11 mouse cellular contexts compared by ENCODE assay signal in genomic region chr6:5092795-5093194, GRCm38 (mm10).
DNase-seq lines count a peak whose midpoint lies in the region; ATAC-seq and TF ChIP-seq lines count a peak whose summit lies in the region.
"Had no signal": no experiment of that assay in that cellular context is flagged by ENCODE, and none has a peak within 500 bp of the region (broad histone marks: within the 10 kb centered on the region; RNA-seq: fewer than 3 reads in every experiment).

No protein-coding gene starts in this region.

- TF ChIP-seq POLR2A in liver, adult 2 months (IDR thresholded peaks at IDR 0.05; ENCODE audit: extremely low read depth, insufficient read depth, low read length), result no peak

- H3K9me3 ChIP-seq in heart, embryonic 14.5 days (ENCODE audit: control insufficient read depth, low read length), result no peaks in the 10 kb centered on the region
- no peaks in the 10 kb centered on the region for H3K9me3 ChIP-seq in liver, embryonic 12.5 days (replicated peaks)
- H3K9me3 ChIP-seq: embryonic facial prominence, embryonic 13.5 days; forebrain, embryonic 13.5 days; hindbrain, embryonic 12.5 days had no signal

- no peaks in the 10 kb centered on the region for H3K27me3 ChIP-seq in heart, embryonic 14.5 days (ENCODE audit: control insufficient read depth, insufficient read depth, low read length)
- H3K27me3 ChIP-seq in liver, adult 2 months (ENCODE audit: control insufficient read depth, insufficient read depth, low read length), result no peaks in the 10 kb centered on the region
- no peaks in the 10 kb centered on the region for H3K27me3 ChIP-seq in liver, embryonic 12.5 days (replicated peaks)
- H3K27me3 ChIP-seq: embryonic facial prominence, embryonic 13.5 days; forebrain, embryonic 13.5 days; hindbrain, embryonic 12.5 days had no signal

- ATAC-seq in heart, embryonic 14.5 days (ENCODE audit: insufficient number of reproducible peaks, insufficient read depth, low FRiP score, low read depth), result no peak
- ATAC-seq in common myeloid progenitor, adult 5-6 weeks (replicated peaks; ENCODE audit: low read depth, poor library complexity, severe bottlenecking), result peak; percentile 69
- no peak for ATAC-seq in liver, embryonic 12.5 days
- ATAC-seq: forebrain, embryonic 13.5 days had no signal

- peak overlapping the region; percentile 34 to 69; a peak in 2 of 4 replicates for H3K27ac ChIP-seq in heart, embryonic 14.5 days (replicated peaks in 1 of 2; ENCODE audit: control insufficient read depth in 1 of 2, insufficient read depth in 1 of 2, low read depth in 2 of 2, low read length in 2 of 2)
- H3K27ac ChIP-seq in liver, adult 2 months (replicated peaks; ENCODE audit: insufficient read depth, low read depth, low read length), result no peak overlapping the region; the same call in 1 of the 2 replicates
- peak overlapping the region; percentile 33; the same call in 1 of the 2 replicates for H3K27ac ChIP-seq in liver, embryonic 12.5 days
- H3K27ac ChIP-seq: forebrain, embryonic 13.5 days had no signal

- H3K36me3 ChIP-seq in heart, embryonic 14.5 days (ENCODE audit: control insufficient read depth, insufficient read depth, low read length), result no peaks in the 10 kb centered on the region
- no peaks in the 10 kb centered on the region for H3K36me3 ChIP-seq in liver, adult 2 months (ENCODE audit: control insufficient read depth, insufficient read depth, low read length)
- no peaks in the 10 kb centered on the region for H3K36me3 ChIP-seq in liver, embryonic 12.5 days
- H3K36me3 ChIP-seq: embryonic facial prominence, embryonic 13.5 days; hindbrain, embryonic 12.5 days had no signal

- no peaks in the 10 kb centered on the region for H3K79me2 ChIP-seq in liver, adult 2 months (ENCODE audit: control insufficient read depth, insufficient read depth, low read length)

- no peak overlapping the region for H3K4me3 ChIP-seq in heart, embryonic 14.5 days (ENCODE audit: control insufficient read depth in 1 of 2, insufficient read depth in 1 of 2, low read depth in 1 of 2, low read length in 2 of 2)
- no peak overlapping the region for H3K4me3 ChIP-seq in liver, adult 2 months (ENCODE audit: insufficient read depth, low read depth, low read length)
- H3K4me3 ChIP-seq in liver, embryonic 12.5 days, result no peak overlapping the region
- H3K4me3 ChIP-seq: embryonic facial prominence, embryonic 13.5 days; forebrain, embryonic 13.5 days; hindbrain, embryonic 12.5 days had no signal

- H3K9ac ChIP-seq in heart, embryonic 14.5 days (ENCODE audit: low read length), result no peak overlapping the region
- no peak overlapping the region for H3K9ac ChIP-seq in liver, adult 2 months (ENCODE audit: low read depth, low read length)
- H3K9ac ChIP-seq in liver, embryonic 12.5 days, result no peak overlapping the region
- H3K9ac ChIP-seq: embryonic facial prominence, embryonic 13.5 days; forebrain, embryonic 13.5 days; hindbrain, embryonic 12.5 days had no signal

- DNase-seq in heart, adult 9 months (ENCODE audit: low spot score in 2 of 2), result no peak
- peak; percentile 15 for DNase-seq in liver, adult 2 months (ENCODE audit: extremely low read depth, low read depth, low spot score)
- DNase-seq in liver, result no peak
- DNase-seq in B cell, adult 2 months, result no peak
- DNase-seq in thymus, adult 18-20 months, result no peak

- no peak overlapping the region; the same call in 1 of the 2 replicates for H3K4me2 ChIP-seq in heart, embryonic 14.5 days (ENCODE audit: low read length)
- H3K4me2 ChIP-seq in liver, embryonic 12.5 days, result no peak overlapping the region
- H3K4me2 ChIP-seq: embryonic facial prominence, embryonic 13.5 days; forebrain, embryonic 13.5 days; hindbrain, embryonic 12.5 days had no signal

- no peak for TF ChIP-seq CTCF in liver, adult 2 months (IDR thresholded peaks at IDR 0.05; ENCODE audit: low read depth, low read length)

- peaks cover 7 to 12% of the 10 kb centered on the region in 2 experiments for H3K4me1 ChIP-seq in heart, embryonic 14.5 days (ENCODE audit: control insufficient read depth in 2 of 2, insufficient read depth in 2 of 2, low read length in 2 of 2)
- H3K4me1 ChIP-seq in liver, adult 2 months (ENCODE audit: control insufficient read depth, insufficient read depth, low read length), result no peaks in the 10 kb centered on the region
- H3K4me1 ChIP-seq in liver, embryonic 12.5 days, result 0 out of 2 replicates have a peak, but pooled peaks cover 8% of the 10 kb centered on the region
- H3K4me1 ChIP-seq: embryonic facial prominence, embryonic 13.5 days; forebrain, embryonic 13.5 days had no signal

- 84% methylated on average over 4 of the region's 4 CpGs for WGBS in heart, embryonic 14.5 days
- WGBS in liver, adult 2 months, result 86% methylated on average over 4 of the region's 4 CpGs
- WGBS in liver, embryonic 12.5 days (ENCODE audit: insufficient replicate concordance), result 53% methylated on average over 4 of the region's 4 CpGs
